Mouse (Mus musculus): Measurements from ENCODE around the gene Mgat5. TPM values are rescaled to one million over a fixed set of nuclear protein-coding genes. Genes with fewer than 3 reads are reported as not detected.

Gene Mgat5
- polyA plus RNA-seq, 1 experiment from 2014 or later, result 7.2 TPM

DNA sequence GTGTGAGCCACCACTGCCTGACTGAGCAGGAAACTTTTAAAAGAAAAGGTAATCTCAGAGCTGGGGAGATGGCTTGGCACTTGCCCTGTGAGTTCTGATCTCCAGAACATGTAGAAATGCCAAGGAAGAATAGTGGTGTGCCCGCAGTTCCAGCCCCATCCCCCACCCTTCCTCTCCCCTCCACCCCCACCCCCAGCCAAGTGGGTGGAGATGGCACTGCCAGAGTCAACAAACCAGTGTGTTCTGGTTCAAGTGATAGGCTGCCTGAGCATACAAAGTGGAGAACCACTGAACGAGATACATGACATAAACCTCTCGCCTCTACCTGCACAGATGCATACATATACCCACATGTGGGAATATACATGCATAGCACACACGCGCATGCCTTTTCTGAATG, 193.4 kb downstream of the Mgat5 start:
- Histone ChIP-seq H3K4me2 (ENCODE audit: low read depth) (no peak overlapping the region), H3K9ac (ENCODE audit: low read length) (no peak overlapping the region), H3K36me3 (ENCODE audit: control insufficient read depth, insufficient read depth, low read length) (no peaks in the 10 kb centered on the region), H3K27ac (ENCODE audit: low read depth, low read length) (no peak overlapping the region), H3K27me3 (ENCODE audit: control insufficient read depth, insufficient read depth, low read length) (no peaks in the 10 kb centered on the region), H3K4me1 (ENCODE audit: control insufficient read depth, insufficient read depth, low read length) (no peaks in the 10 kb centered on the region), H3K9me3 (ENCODE audit: control insufficient read depth, low read length) (no peaks in the 10 kb centered on the region), H3K4me3 (ENCODE audit: low read depth, low read length) (no peak overlapping the region)
- 90% methylated on average over 5 of the region's 5 CpGs for WGBS
- DNase-seq (ENCODE audit: low spot score) (no peak), ATAC-seq (ENCODE audit: insufficient read depth, low FRiP score, low TSS enrichment) (no peak)

DNA sequence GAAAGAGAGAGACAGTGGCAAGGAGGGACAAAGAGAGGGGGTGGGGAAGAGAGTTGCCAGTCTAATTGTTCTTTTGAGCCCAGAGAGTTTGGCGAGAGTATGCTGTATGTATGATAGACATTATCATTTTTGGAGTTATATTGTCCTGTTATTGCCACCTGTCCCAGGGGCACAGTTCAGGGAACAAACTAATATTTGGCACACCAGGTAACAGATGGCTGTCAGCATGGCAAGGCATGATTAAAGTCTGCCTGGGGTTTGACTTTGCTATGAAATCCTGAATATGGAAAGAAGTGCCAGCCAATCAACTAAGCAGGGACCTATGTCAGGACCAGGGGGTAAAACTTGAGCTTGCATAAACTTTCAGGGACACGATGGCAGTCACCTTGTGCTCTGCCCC, 195.4 kb downstream of the Mgat5 start:
- no peak overlapping the region for H3K27ac ChIP-seq (ENCODE audit: low read depth, low read length)
- no peaks in the 10 kb centered on the region for H3K27me3 ChIP-seq (ENCODE audit: control insufficient read depth, insufficient read depth, low read length)
- H3K9ac ChIP-seq (ENCODE audit: low read length), result no peak overlapping the region
- H3K4me3 ChIP-seq (ENCODE audit: low read depth, low read length), result no peak overlapping the region
- no peak overlapping the region for H3K4me2 ChIP-seq (ENCODE audit: low read depth)
- H3K36me3 ChIP-seq (ENCODE audit: control insufficient read depth, insufficient read depth, low read length), result no peaks in the 10 kb centered on the region
- WGBS, result 44% methylated on average over 2 of the region's 2 CpGs
- no peaks in the 10 kb centered on the region for H3K4me1 ChIP-seq (ENCODE audit: control insufficient read depth, insufficient read depth, low read length)
- DNase-seq (ENCODE audit: low spot score) (no peak), ATAC-seq (ENCODE audit: insufficient read depth, low FRiP score, low TSS enrichment) (no peak)
- H3K9me3 ChIP-seq (ENCODE audit: control insufficient read depth, low read length), result no peaks in the 10 kb centered on the region

GRCm38 (mm10) chr1:127400666-127401065, 195.9 kb downstream of the Mgat5 start:
- H3K27ac ChIP-seq (ENCODE audit: low read depth, low read length), result no peak overlapping the region
- no peaks in the 10 kb centered on the region for H3K27me3 ChIP-seq (ENCODE audit: control insufficient read depth, insufficient read depth, low read length)
- H3K9me3 ChIP-seq (ENCODE audit: control insufficient read depth, low read length), result no peaks in the 10 kb centered on the region
- no peak overlapping the region for H3K9ac ChIP-seq (ENCODE audit: low read length)
- ATAC-seq (ENCODE audit: insufficient read depth, low FRiP score, low TSS enrichment) (0 out of 2 replicates have a peak, but pooled peaks have one; percentile 53), DNase-seq (ENCODE audit: low spot score) (peak; percentile 28)
- H3K4me2 ChIP-seq (ENCODE audit: low read depth), result no peak overlapping the region
- WGBS, result 20% methylated on average over 6 of the region's 6 CpGs
- no peaks in the 10 kb centered on the region for H3K4me1 ChIP-seq (ENCODE audit: control insufficient read depth, insufficient read depth, low read length)
- H3K36me3 ChIP-seq (ENCODE audit: control insufficient read depth, insufficient read depth, low read length), result no peaks in the 10 kb centered on the region
- no peak overlapping the region for H3K4me3 ChIP-seq (ENCODE audit: low read depth, low read length)

DNA sequence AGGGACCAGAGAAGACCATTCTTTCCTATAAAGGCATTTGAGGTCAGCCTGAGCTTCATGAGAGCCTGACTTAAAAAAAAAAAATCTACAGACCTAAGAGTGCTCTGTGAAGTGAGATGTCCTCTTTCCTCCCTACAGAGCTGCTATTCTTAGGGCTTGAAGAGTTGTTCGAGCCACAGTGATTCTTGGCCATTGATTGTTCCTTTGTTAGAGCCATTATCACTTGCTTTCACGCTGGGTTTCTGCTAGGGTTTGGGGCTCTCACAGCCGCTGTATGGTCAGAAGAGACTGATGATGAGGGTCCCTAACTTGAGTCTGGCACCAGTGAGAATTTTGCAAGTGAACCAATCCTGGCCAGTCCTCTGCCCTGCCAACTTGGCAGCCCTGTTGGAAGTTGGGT, 199.8 kb downstream of the Mgat5 start:
- Histone ChIP-seq H3K27ac (ENCODE audit: low read depth, low read length) (no peak overlapping the region), H3K27me3 (ENCODE audit: control insufficient read depth, insufficient read depth, low read length) (no peaks in the 10 kb centered on the region), H3K4me1 (ENCODE audit: control insufficient read depth, insufficient read depth, low read length) (no peaks in the 10 kb centered on the region), H3K36me3 (ENCODE audit: control insufficient read depth, insufficient read depth, low read length) (no peaks in the 10 kb centered on the region), H3K9ac (ENCODE audit: low read length) (no peak overlapping the region), H3K4me2 (ENCODE audit: low read depth) (no peak overlapping the region), H3K4me3 (ENCODE audit: low read depth, low read length) (no peak overlapping the region), H3K9me3 (ENCODE audit: control insufficient read depth, low read length) (no peaks in the 10 kb centered on the region)
- ATAC-seq (ENCODE audit: insufficient read depth, low FRiP score, low TSS enrichment) (no peak), DNase-seq (ENCODE audit: low spot score) (no peak)
- WGBS, result 19% methylated on average over 3 of the region's 3 CpGs

DNA sequence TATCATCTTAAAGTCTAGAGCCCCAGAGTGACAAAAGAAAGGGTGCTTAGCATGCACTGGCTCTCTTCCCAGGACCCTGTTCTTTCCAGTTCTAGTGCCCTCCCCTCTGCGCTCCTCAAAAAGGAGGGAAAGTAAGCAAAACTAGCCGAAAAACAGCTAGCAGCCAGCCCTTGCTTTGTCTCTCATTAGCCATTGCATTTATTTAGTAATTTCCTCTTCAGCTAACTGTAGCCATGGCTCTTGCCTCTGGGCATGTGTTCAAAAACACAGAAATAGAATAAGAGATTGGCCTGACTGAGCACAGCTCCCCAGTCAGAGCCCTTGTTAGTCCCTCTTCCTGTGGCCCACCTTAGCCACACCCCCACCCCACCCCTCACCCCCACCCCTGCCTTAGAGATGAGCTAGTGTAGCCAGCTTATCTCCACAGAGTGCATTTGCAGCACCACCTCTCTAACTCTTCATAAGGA, 204.2 kb downstream of the Mgat5 start:
- H3K36me3 ChIP-seq (ENCODE audit: control insufficient read depth, insufficient read depth, low read length), result no peaks in the 10 kb centered on the region

DNA sequence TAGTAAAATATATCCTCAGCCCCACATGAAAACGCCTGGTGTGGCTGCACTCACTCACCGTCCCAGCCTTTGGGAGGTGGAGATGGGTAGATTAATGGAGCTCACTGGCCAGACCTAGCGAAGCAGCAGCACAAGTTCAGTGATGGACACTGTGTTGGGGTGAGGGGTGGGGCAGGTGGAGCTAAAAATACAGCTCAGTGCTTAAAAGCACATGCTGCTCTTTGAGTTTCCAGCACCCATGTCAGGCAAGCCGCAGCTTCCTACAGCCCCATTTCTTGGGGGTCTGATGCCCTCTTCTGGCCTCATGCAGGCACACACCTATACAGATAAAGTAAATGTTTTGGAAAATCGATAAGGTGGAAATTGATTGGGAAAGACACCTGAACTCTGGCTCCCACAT, 204.7 kb downstream of the Mgat5 start:
- no peak for ATAC-seq (ENCODE audit: insufficient read depth, low FRiP score, low TSS enrichment)
- no peaks in the 10 kb centered on the region for H3K9me3 ChIP-seq (ENCODE audit: control insufficient read depth, low read length)
- no peaks in the 10 kb centered on the region for H3K4me1 ChIP-seq (ENCODE audit: control insufficient read depth, insufficient read depth, low read length)
- H3K4me2 ChIP-seq (ENCODE audit: low read depth), result no peak overlapping the region
- H3K36me3 ChIP-seq (ENCODE audit: control insufficient read depth, insufficient read depth, low read length), result no peaks in the 10 kb centered on the region
- WGBS, result 49% methylated on average over 5 of the region's 5 CpGs
- peak; percentile 35 for DNase-seq (ENCODE audit: low spot score)
- H3K4me3 ChIP-seq (ENCODE audit: low read depth, low read length), result no peak overlapping the region
- no peak overlapping the region for H3K9ac ChIP-seq (ENCODE audit: low read length)
- no peak overlapping the region for H3K27ac ChIP-seq (ENCODE audit: low read depth, low read length)
- H3K27me3 ChIP-seq (ENCODE audit: control insufficient read depth, insufficient read depth, low read length), result no peaks in the 10 kb centered on the region

More for the DNA sequence above, 204.2 kb downstream of the Mgat5 start:
- H3K27me3 ChIP-seq (ENCODE audit: control insufficient read depth, insufficient read depth, low read length), result no peaks in the 10 kb centered on the region
- 79% methylated on average over 2 of the region's 2 CpGs for WGBS
- H3K9me3 ChIP-seq (ENCODE audit: control insufficient read depth, low read length), result no peaks in the 10 kb centered on the region
- ATAC-seq (ENCODE audit: insufficient read depth, low FRiP score, low TSS enrichment) (no peak), DNase-seq (ENCODE audit: low spot score) (no peak)
- no peak overlapping the region for H3K9ac ChIP-seq (ENCODE audit: low read length)
- H3K4me2 ChIP-seq (ENCODE audit: low read depth), result no peak overlapping the region
- no peak overlapping the region for H3K4me3 ChIP-seq (ENCODE audit: low read depth, low read length)
- no peaks in the 10 kb centered on the region for H3K4me1 ChIP-seq (ENCODE audit: control insufficient read depth, insufficient read depth, low read length)
- H3K27ac ChIP-seq (ENCODE audit: low read depth, low read length), result no peak overlapping the region

DNA sequence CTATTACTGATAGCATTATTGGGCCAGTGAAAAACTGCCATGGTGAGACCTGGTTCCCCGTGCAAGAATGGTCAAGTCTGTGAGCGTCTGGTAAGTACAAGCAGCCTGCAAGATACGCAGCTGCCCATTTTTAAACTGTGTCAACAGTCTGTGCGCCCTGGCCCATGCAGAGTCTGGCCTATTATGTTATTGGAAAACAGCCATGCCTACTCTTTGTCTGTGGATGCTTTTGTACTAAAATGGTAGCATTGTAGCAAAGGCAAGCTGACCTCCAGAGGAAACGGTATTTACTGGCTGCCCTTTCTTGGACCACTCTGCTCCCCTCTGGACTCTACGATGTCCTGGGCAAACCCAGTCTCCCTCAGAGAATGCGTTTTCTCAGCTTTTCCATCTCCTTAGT, 209.7 kb downstream of the Mgat5 start:
- DNase-seq (ENCODE audit: low spot score) (no peak), ATAC-seq (ENCODE audit: insufficient read depth, low FRiP score, low TSS enrichment) (peak; percentile 41; the same call in 1 of the 2 replicates)
- WGBS, result 52% methylated on average over 7 of the region's 7 CpGs
- Histone ChIP-seq H3K9ac (ENCODE audit: low read length) (no peak overlapping the region), H3K9me3 (ENCODE audit: control insufficient read depth, low read length) (no peaks in the 10 kb centered on the region), H3K27me3 (ENCODE audit: control insufficient read depth, insufficient read depth, low read length) (no peaks in the 10 kb centered on the region), H3K4me3 (ENCODE audit: low read depth, low read length) (no peak overlapping the region), H3K36me3 (ENCODE audit: control insufficient read depth, insufficient read depth, low read length) (no peaks in the 10 kb centered on the region), H3K4me2 (ENCODE audit: low read depth) (no peak overlapping the region), H3K4me1 (ENCODE audit: control insufficient read depth, insufficient read depth, low read length) (peaks cover 3% of the 10 kb centered on the region; the same call in 1 of the 2 replicates), H3K27ac (ENCODE audit: low read depth, low read length) (no peak overlapping the region)

GRCm38 (mm10) chr1:127415896-127416295, 211.1 kb downstream of the Mgat5 start:
- ATAC-seq (ENCODE audit: insufficient read depth, low FRiP score, low TSS enrichment) (no peak), DNase-seq (ENCODE audit: low spot score) (no peak)
- Histone ChIP-seq H3K9ac (ENCODE audit: low read length) (no peak overlapping the region), H3K4me3 (ENCODE audit: low read depth, low read length) (no peak overlapping the region), H3K27me3 (ENCODE audit: control insufficient read depth, insufficient read depth, low read length) (no peaks in the 10 kb centered on the region), H3K9me3 (ENCODE audit: control insufficient read depth, low read length) (no peaks in the 10 kb centered on the region), H3K36me3 (ENCODE audit: control insufficient read depth, insufficient read depth, low read length) (no peaks in the 10 kb centered on the region), H3K27ac (ENCODE audit: low read depth, low read length) (no peak overlapping the region), H3K4me1 (ENCODE audit: control insufficient read depth, insufficient read depth, low read length) (peaks cover 5% of the 10 kb centered on the region; the same call in 1 of the 2 replicates), H3K4me2 (ENCODE audit: low read depth) (no peak overlapping the region)
- 96% methylated on average over 1 of the region's 1 CpGs for WGBS

DNA sequence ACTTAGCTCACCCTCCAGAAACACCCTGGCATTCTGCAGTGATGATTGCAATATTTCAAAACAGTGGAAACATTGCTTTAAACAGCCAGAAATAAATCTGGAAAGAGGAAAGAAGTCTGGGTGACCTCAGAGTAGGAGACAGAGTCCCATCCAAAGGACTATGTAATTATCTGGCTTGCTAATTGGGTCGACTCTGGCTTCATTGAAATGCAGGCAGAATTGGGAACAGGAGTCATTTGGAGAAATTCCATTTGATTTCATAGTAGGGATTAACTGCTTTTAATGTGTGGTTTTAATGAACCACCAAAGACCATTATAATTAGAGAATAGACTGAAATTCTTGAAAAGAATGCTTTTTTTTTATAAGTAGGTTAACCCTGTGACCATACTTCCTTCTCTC, 212.2 kb downstream of the Mgat5 start:
- H3K9me3 ChIP-seq (ENCODE audit: control insufficient read depth, low read length), result no peaks in the 10 kb centered on the region
- H3K27ac ChIP-seq (ENCODE audit: low read depth, low read length), result no peak overlapping the region
- H3K27me3 ChIP-seq (ENCODE audit: control insufficient read depth, insufficient read depth, low read length), result no peaks in the 10 kb centered on the region
- no peak overlapping the region for H3K9ac ChIP-seq (ENCODE audit: low read length)
- 88% methylated on average over 1 of the region's 1 CpGs for WGBS
- H3K4me3 ChIP-seq (ENCODE audit: low read depth, low read length), result no peak overlapping the region
- no peaks in the 10 kb centered on the region for H3K36me3 ChIP-seq (ENCODE audit: control insufficient read depth, insufficient read depth, low read length)
- ATAC-seq (ENCODE audit: insufficient read depth, low FRiP score, low TSS enrichment), result no peak
- H3K4me2 ChIP-seq (ENCODE audit: low read depth), result no peak overlapping the region
- no peak for DNase-seq (ENCODE audit: low spot score)
- H3K4me1 ChIP-seq (ENCODE audit: control insufficient read depth, insufficient read depth, low read length), result peaks cover 5% of the 10 kb centered on the region; the same call in 1 of the 2 replicates
